Mouse (Mus musculus): Measurements from ENCODE around the gene Nemp1.
A peak's percentile ranks its signal among the peaks of the same experiment; 100 is the strongest.

Gene Nemp1

GRCm38 (mm10) chr10:127674794-127675522 is 8.3 kb downstream of the Nemp1 start:
- DNase-seq = peak; percentile 89 to 93

GRCm38 (mm10) chr10:127675859-127676398 is 9.2 kb downstream of the Nemp1 start:
- DNase-seq = no peak

GRCm38 (mm10) chr10:127676691-127677548 is 10.2 kb downstream of the Nemp1 start:
- peak; percentile 95 to 96 for DNase-seq

GRCm38 (mm10) chr10:127677591-127678336 is 11.1 kb downstream of the Nemp1 start:
- peak; percentile 61 to 75 for DNase-seq

GRCm38 (mm10) chr10:127679208-127679607 is 12.5 kb downstream of the Nemp1 start:
- no peak for DNase-seq

GRCm38 (mm10) chr10:127679881-127680280 is 13.2 kb downstream of the Nemp1 start:
- DNase-seq = no peak

- DNase-seq = no peak
These were observed 16.2 kb downstream of the Nemp1 start for GRCm38 (mm10) chr10:127682886-127683285.

GRCm38 (mm10) chr10:127691053-127691452 is 24.4 kb downstream of the Nemp1 start:
- DNase-seq = no peak

- peak; percentile 36 to 44 for DNase-seq
These were observed 27.9 kb downstream of the Nemp1 start for GRCm38 (mm10) chr10:127694636-127695035.

GRCm38 (mm10) chr10:127695775-127696174 is 29.1 kb downstream of the Nemp1 start:
- no peak for DNase-seq

- DNase-seq = no peak
These were observed 32.3 kb downstream of the Nemp1 start for GRCm38 (mm10) chr10:127698966-127699365.

GRCm38 (mm10) chr10:127703299-127703698 is 36.6 kb downstream of the Nemp1 start:
- no peak for DNase-seq

GRCm38 (mm10) chr10:127704293-127704692 is 37.6 kb downstream of the Nemp1 start:
- DNase-seq = no peak

- no peak for DNase-seq
These were observed 38.1 kb downstream of the Nemp1 start, which contains the start of gene Myo1a for GRCm38 (mm10) chr10:127704766-127705220. TSS of gene Myo1a (plus strand) at chr10:127705170.

GRCm38 (mm10) chr10:127705783-127706182 is 39.1 kb downstream of the Nemp1 start:
- DNase-seq = no peak

- DNase-seq = peak in 1 of 2 experiments; percentile 42
These were observed 41.0 kb downstream of the Nemp1 start for GRCm38 (mm10) chr10:127707721-127708120.

- DNase-seq = no peak
These were observed 42.2 kb downstream of the Nemp1 start for GRCm38 (mm10) chr10:127708850-127709370.

- DNase-seq = peak; percentile 80 to 86
These were observed 43.6 kb downstream of the Nemp1 start for GRCm38 (mm10) chr10:127710331-127710730.

GRCm38 (mm10) chr10:127712736-127713135 is 46.0 kb downstream of the Nemp1 start:
- DNase-seq = no peak

- DNase-seq = no peak
These were observed 55.1 kb downstream of the Nemp1 start for GRCm38 (mm10) chr10:127721671-127722418.

- no peak for DNase-seq
These were observed 57.5 kb downstream of the Nemp1 start, which contains the start of gene Tac2 for GRCm38 (mm10) chr10:127724178-127724577. TSS of gene Tac2 (plus strand) at chr10:127724478.

Measured in cerebellum, postnatal 14 days (tissue).